Mouse (Mus musculus) small intestine, adult 2 months (tissue): ENCODE results near the gene Zfyve28. TPM values are rescaled to one million over a fixed set of nuclear protein-coding genes. Genes with fewer than 3 reads are reported as not detected.

Source experiments
- H3K27ac ChIP-seq: fragments of 200-500 bp; 2 replicates; pipeline ENCODE4 v1.5.1; 2012; ENCODE audit warnings: low read depth, low read length, control low read depth, inconsistent platforms; ENCODE audit not compliant: insufficient read depth
- H3K27me3 ChIP-seq: fragments of 200-500 bp; 2 replicates; pipeline ENCODE4 v1.6.1; 2012; ENCODE audit warnings: mild to moderate bottlenecking, moderate library complexity, low read length, inconsistent platforms; ENCODE audit not compliant: control insufficient read depth, insufficient read depth
- H3K36me3 ChIP-seq: fragments of 200-500 bp; 2 replicates; pipeline ENCODE4 v1.6.1; 2012; ENCODE audit warnings: mild to moderate bottlenecking, low read length, control low read depth, inconsistent platforms; ENCODE audit not compliant: control insufficient read depth, insufficient read depth
- H3K4me1 ChIP-seq: fragments of 200-500 bp; 2 replicates; pipeline ENCODE4 v1.6.1; 2012; ENCODE audit warnings: low read length, inconsistent platforms, mixed read lengths; ENCODE audit not compliant: control insufficient read depth, insufficient read depth, insufficient read length
- H3K4me3 ChIP-seq: fragments of 200-500 bp; 2 replicates; pipeline ENCODE4 v1.5.1; 2012; ENCODE audit warnings: low read depth, mild to moderate bottlenecking, control low read depth, inconsistent platforms, low read length, moderate library complexity
- CTCF ChIP-seq: fragments of 200-500 bp; IDR thresholded peaks from 2 replicates; pipeline ENCODE4 v1.5.1; 2012; ENCODE audit warnings: low read depth, mild to moderate bottlenecking, control low read depth, inconsistent platforms, low read length, moderate library complexity, mixed read lengths; ENCODE audit not compliant: insufficient replicate concordance, insufficient read length; ENCODE audit errors: extremely low read depth
- POLR2A ChIP-seq: fragments of 200-500 bp; IDR thresholded peaks from 2 replicates; pipeline ENCODE4 v1.6.1; 2012; ENCODE audit warnings: low read depth, mild to moderate bottlenecking, control low read depth, inconsistent platforms, low read length, moderate library complexity
- WGBS: fragments of 180-500 bp; shearing (Covaris S2); methylation state at CpG from one replicate; pipeline ENCODE4 v1.1.7; 2018; 5-methylcytosine and 5-hydroxymethylcytosine counted together
- polyA plus RNA-seq: library from polyadenylated mRNA; depleted of rRNA; stranded (reverse); fragments of >200 nt; gene quantifications from 2 replicates; pipeline ENCODE4 v1.2.3, GENCODE M21; 2012

The Zfyve28 gene
- polyA plus RNA-seq, 1 experiment, result 1.7 TPM

DNA sequence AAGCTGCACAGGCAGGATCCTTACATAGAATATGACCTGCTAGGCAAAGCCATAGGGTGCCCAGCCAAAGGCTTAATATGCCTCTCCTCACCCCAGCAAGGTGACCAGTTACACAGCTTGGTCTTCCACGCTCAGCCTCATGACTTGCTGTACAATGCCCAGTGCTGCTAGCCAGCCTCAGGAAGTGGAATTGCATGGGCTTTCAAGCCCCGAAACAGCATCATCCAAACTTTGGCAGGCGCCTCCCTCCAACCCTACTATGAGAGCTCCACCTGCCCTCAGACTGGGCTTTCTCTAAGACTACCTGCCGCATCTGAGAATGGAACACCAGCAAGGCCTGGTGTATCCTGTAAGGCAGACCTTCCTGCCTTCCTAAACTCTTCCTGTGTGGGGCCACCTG, 110.4 kb downstream of the Zfyve28 start:
- TF ChIP-seq CTCF (no peak), POLR2A (no peak)
- 95% methylated on average over 4 of the region's 4 CpGs for WGBS
- H3K27me3 ChIP-seq, result no peaks in the 10 kb centered on the region
- no peak overlapping the region for H3K4me3 ChIP-seq
- H3K4me1 ChIP-seq, result peaks cover 3% of the 10 kb centered on the region; the same call in 1 of the 2 replicates
- H3K27ac ChIP-seq, result no peak overlapping the region
- H3K36me3 ChIP-seq, result peaks cover 46% of the 10 kb centered on the region

DNA sequence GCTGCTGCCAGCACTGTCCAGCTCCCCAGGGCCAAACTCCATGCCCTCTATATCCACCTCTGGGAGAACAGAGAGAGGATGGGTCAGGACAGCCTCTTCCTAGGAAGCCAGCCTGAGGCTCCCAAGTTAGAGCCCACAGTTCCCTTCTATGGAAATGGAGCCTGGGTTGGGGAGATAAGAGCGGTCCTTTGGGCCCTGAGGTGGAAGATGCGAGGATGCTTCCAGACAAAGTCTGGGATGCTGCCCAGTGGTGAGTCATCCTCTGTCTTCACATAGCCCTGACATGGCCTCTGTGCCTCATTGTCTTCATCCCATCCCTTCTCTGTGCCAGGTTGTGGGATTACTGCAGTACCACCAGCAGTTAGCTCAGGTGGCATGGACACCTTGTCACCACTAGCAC, 111.2 kb downstream of the Zfyve28 start:
- Histone ChIP-seq H3K4me1 (peaks cover 3% of the 10 kb centered on the region; the same call in 1 of the 2 replicates), H3K27me3 (no peaks in the 10 kb centered on the region), H3K27ac (no peak overlapping the region), H3K36me3 (peaks cover 44% of the 10 kb centered on the region), H3K4me3 (no peak overlapping the region)
- TF ChIP-seq CTCF, result no peak
- no peak for TF ChIP-seq POLR2A
- 87% methylated on average over 2 of the region's 2 CpGs for WGBS

DNA sequence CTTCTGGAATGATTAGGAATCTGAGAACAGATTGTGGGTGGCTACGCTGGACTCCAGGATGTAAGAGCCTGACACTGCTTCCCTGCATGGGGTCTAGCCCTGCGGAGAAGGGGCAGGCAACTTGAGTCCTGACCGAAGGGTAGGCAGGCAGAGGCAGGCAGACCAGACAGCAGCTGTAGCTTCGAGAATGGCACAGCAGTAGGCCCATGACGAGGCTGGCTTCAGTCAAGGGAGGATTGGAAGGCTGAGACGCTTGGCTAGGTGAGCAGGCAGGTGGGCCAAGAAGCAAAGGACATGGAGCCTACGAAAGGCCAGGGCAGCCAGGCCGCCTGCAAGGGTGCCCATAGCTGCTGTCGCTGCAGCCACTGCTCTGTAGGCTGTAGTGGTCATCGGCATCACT, 111.6 kb downstream of the Zfyve28 start:
- Histone ChIP-seq H3K27ac (no peak overlapping the region), H3K4me1 (no peaks in the 10 kb centered on the region), H3K27me3 (no peaks in the 10 kb centered on the region), H3K36me3 (peaks cover 44% of the 10 kb centered on the region), H3K4me3 (no peak overlapping the region)
- WGBS, result 92% methylated on average over 10 of the region's 10 CpGs
- TF ChIP-seq CTCF (no peak), POLR2A (no peak)

DNA sequence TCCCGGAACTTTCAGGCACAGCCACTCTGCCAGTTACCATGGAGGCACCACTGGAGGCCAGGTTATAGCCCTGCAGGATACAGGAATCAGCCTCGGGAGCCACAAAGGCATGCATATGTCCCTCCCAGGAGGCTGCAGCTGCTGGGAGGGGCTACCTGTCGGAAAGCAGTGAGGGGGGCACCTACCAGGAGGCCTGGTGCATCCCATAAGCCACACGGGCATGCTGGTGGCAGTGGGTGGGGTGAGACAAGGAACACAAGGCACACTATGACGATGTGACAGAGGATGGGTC, 112.9 kb downstream of the Zfyve28 start:
- no peaks in the 10 kb centered on the region for H3K27me3 ChIP-seq
- 70% methylated on average over 5 of the region's 5 CpGs for WGBS
- H3K36me3 ChIP-seq, result peaks cover 40% of the 10 kb centered on the region
- no peaks in the 10 kb centered on the region for H3K4me1 ChIP-seq
- H3K4me3 ChIP-seq, result no peak overlapping the region
- H3K27ac ChIP-seq, result no peak overlapping the region
- TF ChIP-seq POLR2A (no peak), CTCF (no peak)

DNA sequence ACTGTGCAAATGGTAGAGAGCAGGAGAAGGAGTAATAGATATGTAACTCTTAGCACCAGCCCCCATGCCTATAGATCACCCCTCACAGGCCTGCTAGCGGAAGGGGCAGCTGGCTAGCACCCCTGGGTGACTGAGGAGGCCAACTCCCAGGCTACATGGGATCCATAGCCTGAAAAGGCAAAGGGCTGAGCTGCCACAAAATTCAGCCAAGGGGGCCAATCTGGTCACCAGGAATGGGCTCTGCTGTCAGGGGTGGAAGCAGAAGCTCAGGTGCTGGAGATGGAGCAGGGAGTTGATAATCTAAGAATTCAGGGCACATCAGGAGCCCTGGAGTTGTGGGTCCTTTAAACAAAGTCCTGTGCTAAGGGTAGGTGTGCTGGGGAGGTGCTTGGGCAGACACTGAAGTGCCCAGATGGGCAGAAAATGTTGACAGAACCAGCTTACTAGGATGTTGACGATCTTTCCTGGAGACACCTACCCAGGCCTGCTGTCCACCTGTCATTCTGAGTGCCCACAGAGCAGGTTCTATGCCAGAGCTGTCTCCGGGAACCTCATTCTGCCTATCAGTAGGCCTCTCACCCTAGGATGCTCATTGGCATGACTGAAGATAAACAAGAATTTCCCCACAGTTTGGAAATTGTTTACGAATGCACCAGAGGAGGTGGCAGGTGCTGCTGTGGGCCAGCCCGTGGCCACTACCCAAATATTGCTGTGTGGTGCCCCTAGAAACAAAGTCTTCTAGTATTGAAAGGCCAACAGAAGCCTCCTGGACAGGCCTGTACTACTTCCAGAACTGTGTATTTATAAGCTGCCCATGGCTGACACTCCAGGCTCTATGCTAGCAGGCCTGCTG, 113.5 kb downstream of the Zfyve28 start:
- TF ChIP-seq POLR2A (no peak), CTCF (no peak)
- Histone ChIP-seq H3K36me3 (peaks cover 35% of the 10 kb centered on the region), H3K27ac (no peak overlapping the region), H3K4me1 (no peaks in the 10 kb centered on the region), H3K27me3 (no peaks in the 10 kb centered on the region), H3K4me3 (no peak overlapping the region)
- WGBS, result 74% methylated on average over 5 of the region's 5 CpGs

DNA sequence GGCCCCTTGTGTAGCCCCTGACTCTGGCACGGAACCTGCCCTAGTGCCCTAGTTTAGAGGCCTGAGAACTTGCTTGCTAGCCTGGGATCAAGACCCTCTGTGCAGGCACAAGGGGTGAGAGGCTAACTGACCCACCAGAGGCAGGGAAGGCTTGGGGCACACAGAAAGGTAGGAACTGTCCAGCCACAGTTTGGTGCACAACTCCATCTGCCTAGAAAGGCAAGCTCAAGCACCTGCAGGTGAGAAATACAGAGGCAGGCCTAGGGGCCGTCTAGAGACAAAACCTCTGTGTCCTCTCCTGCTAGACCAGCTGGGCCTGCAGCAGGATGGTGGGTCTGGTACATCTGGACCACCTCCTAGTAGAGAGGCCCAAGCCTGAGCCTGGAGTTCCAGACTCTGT, 114.2 kb downstream of the Zfyve28 start:
- Histone ChIP-seq H3K27ac (no peak overlapping the region), H3K36me3 (peaks cover 35% of the 10 kb centered on the region), H3K27me3 (no peaks in the 10 kb centered on the region), H3K4me1 (no peaks in the 10 kb centered on the region), H3K4me3 (no peak overlapping the region)
- 86% methylated on average over 2 of the region's 2 CpGs for WGBS
- no peak for TF ChIP-seq POLR2A
- TF ChIP-seq CTCF, result no peak

DNA sequence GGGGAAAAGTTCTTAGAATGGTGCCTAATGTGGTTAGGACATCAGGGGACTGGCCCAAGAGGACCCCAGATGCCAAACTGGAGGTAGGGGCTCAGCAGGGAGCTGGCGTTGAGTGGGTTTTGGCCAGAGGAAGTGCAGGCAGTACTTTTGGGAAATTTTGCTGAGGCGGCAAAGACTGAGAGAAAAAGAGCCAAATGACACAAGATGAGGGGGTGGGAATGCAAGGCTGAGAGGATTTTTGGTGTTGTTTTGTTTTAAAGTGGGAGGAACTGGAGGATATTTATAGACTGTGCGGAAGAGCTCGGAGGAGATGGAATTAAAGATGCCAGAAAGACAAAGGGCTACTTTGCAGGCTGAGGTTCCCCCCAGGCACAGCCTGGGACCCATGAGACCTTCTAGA, 117.5 kb downstream of the Zfyve28 start:
- TF ChIP-seq CTCF (no peak), POLR2A (no peak)
- no peaks in the 10 kb centered on the region for H3K27me3 ChIP-seq
- peak overlapping the region; percentile 65 for H3K27ac ChIP-seq
- no peak overlapping the region for H3K4me3 ChIP-seq
- WGBS, result 79% methylated on average over 4 of the region's 4 CpGs
- H3K36me3 ChIP-seq, result peaks cover 13% of the 10 kb centered on the region
- H3K4me1 ChIP-seq, result no peaks in the 10 kb centered on the region
